Mouse (Mus musculus) heart, adult 2 months (tissue): ENCODE results near the gene Stox2.

Experiments used
- CTCF ChIP-seq: fragments of 200-600 bp; IDR thresholded peaks from 2 replicates; pipeline ENCODE4 v1.8.1; 2022; ENCODE audit warnings: antibody characterized with exemption, mild to moderate bottlenecking, moderate library complexity
- EP300 ChIP-seq: fragments of 200-500 bp; IDR thresholded peaks from 2 replicates; pipeline ENCODE4 v1.6.1; 2011; ENCODE audit warnings: low read depth, low read length, control low read depth; ENCODE audit not compliant: insufficient read depth
- POLR2A ChIP-seq: fragments of 200-500 bp; IDR thresholded peaks from 2 replicates; pipeline ENCODE4 v1.6.1; 2011; ENCODE audit warnings: mild to moderate bottlenecking, low read depth, low read length, control low read depth; ENCODE audit not compliant: insufficient read depth

GRCm38 (mm10) chr8:47349082-47349481 lies 97.1 kb downstream of the Stox2 start:
- TF ChIP-seq CTCF = no peak
- no peak for TF ChIP-seq EP300
- TF ChIP-seq POLR2A = no peak
